Mouse (Mus musculus): Measurements from ENCODE around the gene Dcdc2a.

DNA sequence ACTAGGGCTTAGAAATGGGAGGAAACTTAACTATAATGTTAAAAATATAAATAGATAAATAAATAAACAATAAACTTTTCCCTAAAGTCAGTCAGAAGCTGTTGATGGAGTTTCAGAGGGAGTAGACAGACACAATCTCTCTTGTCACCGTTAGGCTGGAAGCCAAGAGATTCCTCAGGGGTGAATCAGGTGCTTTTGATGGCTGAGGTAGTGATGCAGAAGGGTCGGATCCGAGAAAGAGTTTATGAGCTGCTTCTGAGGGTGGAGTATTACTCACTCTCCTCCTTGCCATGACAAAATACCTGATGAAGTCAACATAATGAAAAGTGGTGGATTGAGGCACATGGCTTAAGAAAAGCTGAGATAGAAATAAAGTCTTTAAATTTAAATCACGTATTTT lies 15.0 kb downstream of the Dcdc2a start:
- no peak for TF ChIP-seq CTCF (IDR thresholded peaks at IDR 0.05; ENCODE audit: extremely low read depth, insufficient read depth, insufficient read length, insufficient replicate concordance)
- TF ChIP-seq POLR2A (IDR thresholded peaks at IDR 0.05; ENCODE audit: low read depth, low read length): no peak

Measured in spleen, adult 2 months (tissue).